Mouse (Mus musculus): ENCODE measurements around the gene Pcyox1. TPM values are rescaled to one million over a fixed set of nuclear protein-coding genes. Genes with fewer than 3 reads are reported as not detected.
"Not testable (repeated sequence)": the region's sequence is repeated elsewhere in the genome, so short reads cannot be mapped to it uniquely, and the experiment has no call there.

Gene Pcyox1
- polyA plus RNA-seq, 1 experiment, result 99.9 TPM

- TF ChIP-seq CTCF (IDR thresholded peaks at IDR 0.05; ENCODE audit: low read depth, low read length) (no peak), POLR2A (IDR thresholded peaks at IDR 0.05; ENCODE audit: borderline replicate concordance, low read depth, low read length) (no peak)
- Histone ChIP-seq H3K4me1 (ENCODE audit: control insufficient read depth, insufficient read depth, low read length) (no peaks in the 10 kb centered on the region), H3K4me3 (ENCODE audit: insufficient read depth, low read length) (no peak overlapping the region)
Observed at GRCm38 (mm10) chr6:86354948-86355347, 42.0 kb downstream of the Pcyox1 start.

GRCm38 (mm10) chr6:86349257-86349656 is 47.7 kb downstream of the Pcyox1 start:
- Histone ChIP-seq H3K4me3 (ENCODE audit: insufficient read depth, low read length) (no peak overlapping the region), H3K4me1 (ENCODE audit: control insufficient read depth, insufficient read depth, low read length) (no peaks in the 10 kb centered on the region)
- no peak for TF ChIP-seq POLR2A (IDR thresholded peaks at IDR 0.05; ENCODE audit: borderline replicate concordance, low read depth, low read length)
- TF ChIP-seq CTCF (IDR thresholded peaks at IDR 0.05; ENCODE audit: low read depth, low read length), result no peak

More at GRCm38 (mm10) chr6:86354948-86355347, 42.0 kb downstream of the Pcyox1 start:
- H3K27ac ChIP-seq (ENCODE audit: insufficient read depth, low read depth, low read length), result no peak overlapping the region

DNA sequence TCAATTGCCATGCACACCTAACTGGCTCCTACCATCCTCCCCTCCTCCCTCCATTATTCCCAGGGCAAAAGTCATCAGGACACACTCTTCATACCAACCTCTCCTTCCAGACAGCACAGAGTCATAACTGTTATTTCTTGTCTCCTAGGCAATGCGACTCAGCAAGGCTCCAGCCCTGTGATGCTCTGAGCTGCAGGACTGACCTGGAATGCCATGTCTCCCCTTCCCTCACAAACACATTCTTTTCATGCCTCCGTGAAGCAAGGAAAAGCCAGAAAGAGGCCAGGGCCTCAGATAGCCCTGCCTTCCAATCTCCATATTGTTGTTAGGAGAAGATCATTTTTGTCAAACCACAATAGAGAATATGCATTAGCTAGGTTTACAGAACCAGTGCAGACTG is 50.9 kb downstream of the Pcyox1 start:
- Histone ChIP-seq H3K27ac (ENCODE audit: insufficient read depth, low read depth, low read length) (no peak overlapping the region), H3K4me1 (ENCODE audit: control insufficient read depth, insufficient read depth, low read length) (no peaks in the 10 kb centered on the region), H3K4me3 (ENCODE audit: insufficient read depth, low read length) (no peak overlapping the region)
- TF ChIP-seq CTCF (IDR thresholded peaks at IDR 0.05; ENCODE audit: low read depth, low read length) (no peak), POLR2A (IDR thresholded peaks at IDR 0.05; ENCODE audit: borderline replicate concordance, low read depth, low read length) (no peak)

More at GRCm38 (mm10) chr6:86349257-86349656, 47.7 kb downstream of the Pcyox1 start:
- H3K27ac ChIP-seq (ENCODE audit: insufficient read depth, low read depth, low read length), result no peak overlapping the region

- Histone ChIP-seq H3K4me1 (ENCODE audit: control insufficient read depth, insufficient read depth, low read length) (no peaks in the 10 kb centered on the region), H3K4me3 (ENCODE audit: insufficient read depth, low read length) (no peak overlapping the region), H3K27ac (ENCODE audit: insufficient read depth, low read depth, low read length) (no peak overlapping the region)
- TF ChIP-seq POLR2A (IDR thresholded peaks at IDR 0.05; ENCODE audit: borderline replicate concordance, low read depth, low read length), result no peak
- no peak for TF ChIP-seq CTCF (IDR thresholded peaks at IDR 0.05; ENCODE audit: low read depth, low read length)
Observed at GRCm38 (mm10) chr6:86343656-86344055, 53.3 kb downstream of the Pcyox1 start.

- not testable (repeated sequence) for H3K4me1 ChIP-seq (ENCODE audit: control insufficient read depth, insufficient read depth, low read length); H3K4me3 ChIP-seq (ENCODE audit: insufficient read depth, low read length); H3K27ac ChIP-seq (ENCODE audit: insufficient read depth, low read depth, low read length)
Observed at GRCm38 (mm10) chr6:86336340-86336739, 60.6 kb downstream of the Pcyox1 start.

Other genes starting within 250 kb of the Pcyox1 start
- gene Tgfa, start 201.9 kb downstream of the Pcyox1 start, polyA plus RNA-seq (2012; ENCODE audit: insufficient read depth, insufficient read length, missing spikeins), result not detected in 2 replicates
- 11.0 and 13.2 TPM in 2 replicates for gene Fam136a, start 31.5 kb downstream of the Pcyox1 start, polyA plus RNA-seq (2012; ENCODE audit: insufficient read depth, insufficient read length, missing spikeins)
- 122 and 159 TPM in 2 replicates for gene Snrpg, start 25.9 kb downstream of the Pcyox1 start, polyA plus RNA-seq (2012; ENCODE audit: insufficient read depth, insufficient read length, missing spikeins)
- 49.7 and 67.7 TPM in 2 replicates for gene Tia1, start 7.1 kb upstream of the Pcyox1 start, polyA plus RNA-seq (2012; ENCODE audit: insufficient read depth, insufficient read length, missing spikeins)
- not detected in 2 replicates for gene Gm44790, start 29.5 kb upstream of the Pcyox1 start, polyA plus RNA-seq (2012; ENCODE audit: insufficient read depth, insufficient read length, missing spikeins)
- 16.6 and 20.3 TPM in 2 replicates for gene C87436, start 41.2 kb upstream of the Pcyox1 start, polyA plus RNA-seq (2012; ENCODE audit: insufficient read depth, insufficient read length, missing spikeins)
- gene Pcbp1, start 129.2 kb upstream of the Pcyox1 start, polyA plus RNA-seq (2012; ENCODE audit: insufficient read depth, insufficient read length, missing spikeins), result 177 and 185 TPM in 2 replicates
- gene Asprv1, start 231.0 kb upstream of the Pcyox1 start, polyA plus RNA-seq (2012; ENCODE audit: insufficient read depth, insufficient read length, missing spikeins), result not detected in 2 replicates